Mouse (Mus musculus) liver, postnatal 0 days (tissue): ENCODE data around the gene 1700122O11Rik.

ENCODE experiments used
- CTCF ChIP-seq: sonication (generic); IDR thresholded peaks from 2 replicates; pipeline ENCODE4 v1.5.1; 2016; ENCODE audit warnings: antibody characterized with exemption, low read depth
- EP300 ChIP-seq: IDR thresholded peaks from 2 replicates; pipeline ENCODE4 v1.6.1; 2016; ENCODE audit warnings: antibody characterized with exemption, low read depth, mild to moderate bottlenecking

DNA sequence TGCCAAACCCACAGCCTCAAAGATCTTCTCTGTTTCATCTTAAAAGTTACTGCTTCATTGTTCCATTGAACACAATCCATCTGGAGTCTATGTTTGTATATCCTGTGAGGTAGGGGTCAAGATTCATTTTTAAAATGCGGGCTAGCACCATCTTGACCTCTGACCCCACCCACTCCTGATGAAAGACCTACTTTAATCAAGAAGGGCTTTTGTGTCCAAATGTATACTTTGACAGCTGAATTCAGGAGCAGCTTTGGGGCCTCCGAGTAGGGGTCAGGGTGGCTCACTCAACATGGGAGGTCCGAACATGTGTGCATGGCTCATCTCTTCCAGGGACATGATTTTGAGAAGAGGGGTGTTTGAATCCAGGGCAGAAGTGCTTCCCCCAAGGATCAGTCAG lies 40.3 kb downstream of the 1700122O11Rik start:
- TF ChIP-seq EP300 = no peak
- TF ChIP-seq CTCF = no peak
